Mouse (Mus musculus) kidney, embryonic 15.5 days (tissue): ENCODE data around the gene Creb5. TPM values are rescaled to one million over a fixed set of nuclear protein-coding genes. Genes with fewer than 3 reads are reported as not detected.

Experiments used
- ATAC-seq: fragments of 200-750 bp; cut with Nextera tagmentation; replicated peaks from 2 replicates; pipeline ENCODE4 v1.8.0; 2017; ENCODE audit warnings: moderate TSS enrichment; ENCODE audit not compliant: low FRiP score
- H3K27ac ChIP-seq: fragments of 300-500 bp; sonication (generic); 2 replicates; pipeline ENCODE4 v1.5.1; 2015; ENCODE audit warnings: mild to moderate bottlenecking, inconsistent platforms
- H3K27me3 ChIP-seq: fragments of 300-500 bp; sonication (generic); 2 replicates; pipeline ENCODE4 v1.6.1; 2015; ENCODE audit warnings: inconsistent platforms
- H3K36me3 ChIP-seq: fragments of 300-500 bp; sonication (generic); 2 replicates; pipeline ENCODE4 v1.6.1; 2015; ENCODE audit warnings: inconsistent platforms
- H3K4me1 ChIP-seq: fragments of 300-500 bp; sonication (generic); 2 replicates; pipeline ENCODE4 v1.6.1; 2015; ENCODE audit warnings: inconsistent platforms
- H3K4me2 ChIP-seq: fragments of 300-500 bp; sonication (generic); 2 replicates; pipeline ENCODE4 v1.6.1; 2015; ENCODE audit warnings: moderate library complexity, mild to moderate bottlenecking, inconsistent platforms
- H3K4me3 ChIP-seq: fragments of 300-500 bp; sonication (generic); replicated peaks from 2 replicates; pipeline ENCODE4 v1.5.1; 2015; ENCODE audit warnings: mild to moderate bottlenecking, inconsistent platforms
- H3K9ac ChIP-seq: fragments of 300-500 bp; sonication (generic); 2 replicates; pipeline ENCODE4 v1.6.1; 2015; ENCODE audit warnings: mild to moderate bottlenecking, inconsistent platforms
- H3K9me3 ChIP-seq: fragments of 300-500 bp; sonication (generic); replicated peaks from 2 replicates; pipeline ENCODE4 v1.6.1; 2016; ENCODE audit warnings: inconsistent platforms
- WGBS: fragments of 180-500 bp; shearing (Covaris S2); methylation state at CpG from one replicate; pipeline ENCODE4 v1.1.7; 2015; ENCODE audit warnings: mixed read lengths; 5-methylcytosine and 5-hydroxymethylcytosine counted together
- polyA plus RNA-seq: library from polyadenylated mRNA; unstranded; fragments of >200 nt; fragmentation: Nextera tagmentation; extraction: Ambion mirVana; gene quantifications from 2 replicates; pipeline ENCODE4 v1.2.1, GENCODE M21; 2015

Creb5 gene
- polyA plus RNA-seq, 1 experiment from 2014 or later = 5.4 TPM

- no peaks in the 10 kb centered on the region for H3K36me3 ChIP-seq
- H3K27ac ChIP-seq = no peak overlapping the region
- no peak overlapping the region for H3K4me3 ChIP-seq
- 0 out of 2 replicates have a peak, but pooled peaks cover 4% of the 10 kb centered on the region for H3K9me3 ChIP-seq
- no peak for ATAC-seq
- no peak overlapping the region for H3K9ac ChIP-seq
- H3K27me3 ChIP-seq = no peaks in the 10 kb centered on the region
- peaks cover 3% of the 10 kb centered on the region; the same call in 1 of the 2 replicates for H3K4me1 ChIP-seq
- no peak overlapping the region for H3K4me2 ChIP-seq
- WGBS = 50% methylated on average over 1 of the region's 1 CpGs
Observed at GRCm38 (mm10) chr6:53501236-53501635, 214.2 kb downstream of the Creb5 start.

- Histone ChIP-seq H3K9me3 (no peaks in the 10 kb centered on the region), H3K27ac (no peak overlapping the region), H3K4me1 (no peaks in the 10 kb centered on the region), H3K36me3 (no peaks in the 10 kb centered on the region), H3K9ac (no peak overlapping the region), H3K4me2 (no peak overlapping the region), H3K4me3 (no peak overlapping the region), H3K27me3 (no peaks in the 10 kb centered on the region)
- 77% methylated on average over 3 of the region's 3 CpGs for WGBS
- no peak for ATAC-seq
Observed at GRCm38 (mm10) chr6:53506947-53507564, 220.0 kb downstream of the Creb5 start.

- Histone ChIP-seq H3K4me2 (no peak overlapping the region), H3K4me3 (no peak overlapping the region), H3K36me3 (no peaks in the 10 kb centered on the region), H3K9me3 (no peaks in the 10 kb centered on the region), H3K4me1 (no peaks in the 10 kb centered on the region), H3K9ac (no peak overlapping the region), H3K27me3 (no peaks in the 10 kb centered on the region), H3K27ac (no peak overlapping the region)
- no peak for ATAC-seq
- 93% methylated on average over 3 of the region's 3 CpGs for WGBS
Observed at GRCm38 (mm10) chr6:53508847-53509494, 221.9 kb downstream of the Creb5 start.

GRCm38 (mm10) chr6:53510005-53510404, 222.9 kb downstream of the Creb5 start:
- Histone ChIP-seq H3K9me3 (no peaks in the 10 kb centered on the region), H3K4me3 (no peak overlapping the region), H3K4me1 (no peaks in the 10 kb centered on the region), H3K9ac (no peak overlapping the region), H3K27ac (no peak overlapping the region), H3K27me3 (no peaks in the 10 kb centered on the region), H3K4me2 (no peak overlapping the region), H3K36me3 (no peaks in the 10 kb centered on the region)
- no peak for ATAC-seq
- 67% methylated on average over 7 of the region's 7 CpGs for WGBS

- Histone ChIP-seq H3K27me3 (no peaks in the 10 kb centered on the region), H3K36me3 (no peaks in the 10 kb centered on the region), H3K4me2 (no peak overlapping the region), H3K4me3 (no peak overlapping the region), H3K9me3 (no peaks in the 10 kb centered on the region), H3K9ac (no peak overlapping the region), H3K27ac (no peak overlapping the region), H3K4me1 (no peaks in the 10 kb centered on the region)
- WGBS = 75% methylated on average over 8 of the region's 8 CpGs
- no peak for ATAC-seq
Observed at GRCm38 (mm10) chr6:53512226-53512625, 225.2 kb downstream of the Creb5 start.

GRCm38 (mm10) chr6:53513380-53513779, 226.3 kb downstream of the Creb5 start:
- no peak overlapping the region for H3K9ac ChIP-seq
- H3K4me3 ChIP-seq = no peak overlapping the region
- no peak for ATAC-seq
- H3K27ac ChIP-seq = no peak overlapping the region
- H3K4me2 ChIP-seq = no peak overlapping the region
- no peaks in the 10 kb centered on the region for H3K4me1 ChIP-seq
- no peaks in the 10 kb centered on the region for H3K36me3 ChIP-seq
- H3K27me3 ChIP-seq = no peaks in the 10 kb centered on the region
- H3K9me3 ChIP-seq = no peaks in the 10 kb centered on the region
- WGBS = 89% methylated on average over 2 of the region's 2 CpGs

GRCm38 (mm10) chr6:53514862-53515261, 227.8 kb downstream of the Creb5 start:
- WGBS = 39% methylated on average over 1 of the region's 1 CpGs
- H3K4me3 ChIP-seq = no peak overlapping the region
- no peaks in the 10 kb centered on the region for H3K4me1 ChIP-seq
- no peak overlapping the region for H3K4me2 ChIP-seq
- ATAC-seq = no peak
- H3K9me3 ChIP-seq = no peaks in the 10 kb centered on the region
- no peaks in the 10 kb centered on the region for H3K27me3 ChIP-seq
- no peak overlapping the region for H3K27ac ChIP-seq
- H3K36me3 ChIP-seq = no peaks in the 10 kb centered on the region
- no peak overlapping the region for H3K9ac ChIP-seq

GRCm38 (mm10) chr6:53515611-53516010, 228.5 kb downstream of the Creb5 start:
- Histone ChIP-seq H3K9ac (no peak overlapping the region), H3K27me3 (no peaks in the 10 kb centered on the region), H3K27ac (no peak overlapping the region), H3K4me2 (no peak overlapping the region), H3K4me3 (no peak overlapping the region), H3K4me1 (no peaks in the 10 kb centered on the region), H3K9me3 (no peaks in the 10 kb centered on the region), H3K36me3 (no peaks in the 10 kb centered on the region)
- no peak for ATAC-seq
- WGBS = 81% methylated on average over 4 of the region's 4 CpGs

GRCm38 (mm10) chr6:53517371-53517945, 230.4 kb downstream of the Creb5 start:
- H3K4me3 ChIP-seq = no peak overlapping the region
- no peaks in the 10 kb centered on the region for H3K27me3 ChIP-seq
- H3K9me3 ChIP-seq = no peaks in the 10 kb centered on the region
- no peak overlapping the region for H3K4me2 ChIP-seq
- no peaks in the 10 kb centered on the region for H3K4me1 ChIP-seq
- WGBS = 60% methylated on average over 5 of the region's 5 CpGs
- no peak for ATAC-seq
- no peaks in the 10 kb centered on the region for H3K36me3 ChIP-seq
- H3K9ac ChIP-seq = no peak overlapping the region
- no peak overlapping the region for H3K27ac ChIP-seq

GRCm38 (mm10) chr6:53523743-53524497, 236.8 kb downstream of the Creb5 start:
- no peaks in the 10 kb centered on the region for H3K27me3 ChIP-seq
- 87% methylated on average over 13 of the region's 13 CpGs for WGBS
- H3K9ac ChIP-seq = no peak overlapping the region
- H3K4me3 ChIP-seq = no peak overlapping the region
- no peak overlapping the region for H3K27ac ChIP-seq
- no peak for ATAC-seq
- H3K4me2 ChIP-seq = no peak overlapping the region
- no peaks in the 10 kb centered on the region for H3K4me1 ChIP-seq
- H3K36me3 ChIP-seq = no peaks in the 10 kb centered on the region
- no peaks in the 10 kb centered on the region for H3K9me3 ChIP-seq

- no peak overlapping the region for H3K9ac ChIP-seq
- no peaks in the 10 kb centered on the region for H3K27me3 ChIP-seq
- H3K4me1 ChIP-seq = no peaks in the 10 kb centered on the region
- no peak overlapping the region for H3K4me2 ChIP-seq
- WGBS = 93% methylated on average over 1 of the region's 1 CpGs
- no peaks in the 10 kb centered on the region for H3K36me3 ChIP-seq
- ATAC-seq = no peak
- H3K9me3 ChIP-seq = no peaks in the 10 kb centered on the region
- no peak overlapping the region for H3K27ac ChIP-seq
- H3K4me3 ChIP-seq = no peak overlapping the region
Observed at GRCm38 (mm10) chr6:53526460-53526859, 239.4 kb downstream of the Creb5 start.

- 85% methylated on average over 8 of the region's 8 CpGs for WGBS
- Histone ChIP-seq H3K9ac (no peak overlapping the region), H3K36me3 (no peaks in the 10 kb centered on the region), H3K4me2 (no peak overlapping the region), H3K9me3 (no peaks in the 10 kb centered on the region), H3K27ac (no peak overlapping the region), H3K4me1 (no peaks in the 10 kb centered on the region), H3K27me3 (no peaks in the 10 kb centered on the region), H3K4me3 (no peak overlapping the region)
- ATAC-seq = no peak
Observed at GRCm38 (mm10) chr6:53530742-53531141, 243.7 kb downstream of the Creb5 start.
